Mouse (Mus musculus): Measurements from ENCODE around the gene Tmem62.
"Not testable (repeated sequence)": the region's sequence is repeated elsewhere in the genome, so short reads cannot be mapped to it uniquely, and the experiment has no call there.

Gene Tmem62

DNA sequence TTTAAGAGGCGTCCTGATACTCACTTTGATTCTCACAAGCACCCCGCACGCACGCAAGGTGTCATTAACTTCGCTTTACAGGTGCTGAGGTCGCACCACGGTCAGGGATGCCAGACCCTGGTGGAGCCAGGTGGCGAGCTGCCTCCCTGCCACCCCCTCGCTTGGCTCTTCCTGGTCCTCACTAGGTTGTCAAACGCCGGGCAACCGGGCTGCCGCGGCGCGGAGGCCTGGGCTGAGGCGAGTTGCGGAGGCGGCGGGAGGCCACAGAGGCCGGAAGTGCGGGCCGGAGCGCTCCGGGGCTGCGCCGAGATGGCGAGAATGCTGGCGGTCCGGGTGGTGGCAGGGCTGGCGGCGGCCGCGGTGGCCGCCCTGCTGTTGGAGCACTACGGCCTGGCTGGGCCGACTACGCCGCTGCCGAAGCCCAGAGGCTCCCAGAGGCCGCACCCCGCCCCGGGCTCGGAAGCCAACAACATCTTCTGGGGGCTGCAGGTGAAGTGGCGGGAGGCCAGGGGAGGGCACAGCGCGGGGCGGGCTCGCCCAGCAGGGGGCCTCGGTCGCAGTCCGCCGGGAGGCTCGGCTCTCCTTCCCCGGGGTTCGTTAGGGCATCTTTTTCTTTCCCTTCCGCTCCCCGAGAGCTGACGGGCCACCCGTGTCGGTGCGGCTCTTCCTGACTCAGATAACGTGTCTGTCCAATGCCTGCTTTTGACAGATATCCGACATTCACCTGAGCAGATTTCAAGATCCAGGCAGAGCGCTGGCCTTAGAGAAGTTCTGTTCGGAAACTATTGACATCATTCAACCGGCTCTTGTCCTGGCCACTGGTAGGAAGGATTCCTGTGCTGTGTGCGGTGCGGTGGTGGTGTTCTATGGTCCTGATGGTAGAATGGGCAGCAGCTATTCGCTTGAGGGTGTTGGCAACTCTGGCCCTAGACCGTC, at the start of gene Tmem62:
TSS of gene Tmem62 (plus strand) at position 28 of the 936 bp plus-strand sequence.
- DNase-seq (ENCODE audit: low spot score) = peak; percentile 76

- no peak for DNase-seq (ENCODE audit: low spot score)
These were observed 43.8 kb upstream of the Tmem62 start for GRCm38 (mm10) chr2:120933038-120933437.

DNA sequence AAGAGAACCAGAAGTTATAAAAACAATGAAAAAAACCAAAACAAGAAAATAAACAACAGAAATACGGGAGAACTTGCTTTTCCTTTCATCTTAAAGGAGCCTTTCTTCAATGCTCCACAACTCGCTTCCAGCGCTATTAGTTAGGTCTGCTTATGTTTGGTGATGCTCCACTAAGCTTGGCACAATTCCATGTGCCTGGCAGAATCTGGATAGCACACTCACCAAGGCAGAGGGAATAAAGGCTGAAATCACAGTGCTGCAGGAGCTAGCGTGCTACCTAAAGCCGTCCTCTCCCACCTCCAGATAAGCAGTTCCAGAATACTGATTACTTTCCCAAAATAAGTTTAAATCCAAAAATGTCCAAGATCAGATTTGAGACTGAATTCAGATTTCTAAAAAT, 25.6 kb upstream of the Tmem62 start:
- no peak for DNase-seq (ENCODE audit: low spot score)

GRCm38 (mm10) chr2:120952176-120952938, 24.5 kb upstream of the Tmem62 start:
- DNase-seq (ENCODE audit: low spot score) = no peak

- no peak for DNase-seq (ENCODE audit: low spot score)
These were observed 17.5 kb upstream of the Tmem62 start for GRCm38 (mm10) chr2:120959363-120959762.

DNA sequence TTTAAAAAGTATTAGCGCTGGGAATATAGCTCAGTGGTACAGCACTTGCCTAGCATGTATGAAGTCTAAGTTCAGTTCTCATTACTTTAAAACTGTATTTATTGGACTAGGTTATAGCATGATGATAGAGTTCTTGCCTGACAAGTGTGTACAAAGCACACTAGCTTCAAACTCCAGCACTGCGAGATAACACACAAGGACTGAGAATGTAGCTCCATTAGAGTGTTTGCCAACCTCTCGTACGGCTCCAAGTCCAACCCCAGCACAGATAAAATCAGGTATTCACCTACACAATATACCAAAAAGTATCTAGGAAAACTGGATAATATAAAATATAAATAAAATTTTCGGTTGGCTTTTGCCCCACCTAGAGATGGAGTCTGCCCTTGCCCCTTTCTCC, 17.0 kb upstream of the Tmem62 start:
- no peak for DNase-seq (ENCODE audit: low spot score)

DNA sequence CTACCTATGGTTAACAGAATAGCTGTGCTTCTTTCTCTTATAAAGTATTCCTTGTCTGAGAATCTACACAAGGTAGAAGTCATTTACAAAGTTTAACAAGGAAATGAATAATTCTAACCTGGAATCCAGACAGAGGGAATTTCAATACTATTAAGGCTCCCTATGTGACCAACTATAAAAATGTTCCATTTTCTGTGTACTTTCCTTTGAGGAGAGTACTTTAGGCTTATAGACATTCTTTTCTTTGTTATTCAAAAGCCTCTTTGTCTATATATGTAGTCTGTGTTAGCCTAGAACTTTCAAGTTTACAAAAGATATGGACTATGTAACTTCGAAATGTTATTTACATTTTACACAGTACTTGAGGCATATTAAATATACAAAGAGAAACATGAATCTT, 16.6 kb upstream of the Tmem62 start:
- DNase-seq (ENCODE audit: low spot score) = no peak

GRCm38 (mm10) chr2:120963110-120963509, 13.7 kb upstream of the Tmem62 start:
- DNase-seq (ENCODE audit: low spot score) = no peak

DNA sequence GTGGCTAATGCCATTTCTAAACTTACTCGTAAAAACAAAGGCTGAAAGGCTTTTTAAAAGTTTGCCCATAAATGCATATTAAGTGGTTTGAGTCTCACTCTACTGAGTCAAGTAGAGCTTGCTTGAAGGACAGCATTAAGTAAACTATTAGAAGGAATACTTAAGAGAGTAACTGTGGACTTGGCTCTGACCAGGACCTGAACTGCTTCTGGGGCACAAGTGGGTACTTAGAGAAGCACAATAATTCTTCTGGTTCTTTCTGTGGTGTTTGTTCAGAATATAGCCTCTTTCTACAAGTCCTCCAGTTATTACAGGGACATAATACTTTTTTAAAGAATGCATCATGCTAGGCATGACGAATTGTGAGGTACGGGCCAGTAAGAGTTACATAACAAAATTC, 11.3 kb upstream of the Tmem62 start:
- DNase-seq (ENCODE audit: low spot score) = no peak

DNA sequence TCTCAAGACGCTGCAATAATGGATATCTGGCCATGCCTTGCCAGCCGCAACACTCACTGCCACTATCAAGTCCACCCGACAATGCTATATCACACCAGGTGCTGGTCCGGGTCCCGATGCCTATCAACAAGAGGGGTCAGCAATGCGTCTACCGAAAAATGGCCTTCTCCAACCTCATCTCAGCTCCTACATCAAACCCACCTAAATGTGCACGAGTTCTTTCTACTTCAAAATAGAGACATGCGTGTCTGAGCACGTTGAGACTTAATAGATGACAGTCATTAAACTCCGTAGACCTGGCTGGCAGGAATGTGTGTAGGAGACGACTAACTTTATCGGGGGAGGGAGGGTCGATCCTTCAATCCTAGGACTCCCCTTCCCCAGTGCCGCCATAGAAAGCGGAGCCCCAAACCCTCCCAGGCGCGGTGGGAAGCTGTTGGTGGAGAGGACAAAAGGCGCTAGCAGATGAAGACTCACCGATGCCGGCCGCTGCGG, 6.7 kb upstream of the Tmem62 start:
- no peak for DNase-seq (ENCODE audit: low spot score)

DNA sequence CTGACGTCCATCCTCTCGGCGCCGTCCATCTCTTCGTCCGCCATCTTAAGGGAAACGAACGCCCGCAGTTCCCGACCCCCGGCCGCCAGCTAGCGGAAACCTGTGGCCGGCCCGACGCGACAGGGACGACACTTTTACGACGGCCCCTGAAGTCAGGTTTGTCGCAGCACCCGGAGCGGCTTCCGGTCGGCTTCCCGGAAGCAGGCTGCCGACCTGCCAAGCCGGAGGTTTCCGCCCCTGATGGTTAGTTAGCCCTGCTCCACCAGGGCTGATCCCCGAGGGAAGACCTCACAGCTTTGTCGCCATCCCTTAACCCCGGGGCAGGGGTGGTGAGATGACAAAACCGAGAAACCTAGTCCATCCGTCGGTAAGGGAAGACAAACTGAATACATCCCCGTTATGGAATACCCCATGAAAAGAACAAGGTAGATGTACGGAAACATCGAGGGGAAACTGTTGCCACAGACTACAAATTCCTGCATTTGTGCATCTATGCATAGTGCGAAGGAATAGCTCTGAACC, 6.2 kb upstream of the Tmem62 start, which contains the start of gene Ubr1:
TSS of gene Ubr1 (minus strand) at position 157 of the 522 bp plus-strand sequence.
- DNase-seq (ENCODE audit: low spot score) = peak; percentile 78

GRCm38 (mm10) chr2:120971766-120972165, 5.1 kb upstream of the Tmem62 start:
- no peak for DNase-seq (ENCODE audit: low spot score)

DNA sequence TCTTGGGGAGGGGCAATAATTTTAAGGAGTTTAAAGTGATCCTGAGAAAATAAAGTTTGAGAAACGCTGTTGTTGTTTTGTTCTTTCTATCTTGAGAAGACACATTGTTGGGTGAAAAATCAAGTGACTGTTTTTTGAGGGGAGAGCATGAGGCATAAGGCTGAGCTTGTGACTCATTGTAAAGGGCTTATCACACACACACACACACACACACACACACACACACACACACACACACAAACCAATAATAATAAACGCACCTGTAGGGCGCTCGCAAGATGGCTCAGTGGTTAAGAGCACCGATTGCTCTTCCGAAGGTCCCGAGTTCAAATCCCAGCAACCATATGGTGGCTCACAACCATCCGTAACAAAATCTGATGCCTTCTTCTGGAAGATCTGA, 4.6 kb upstream of the Tmem62 start:
- not testable (repeated sequence) for DNase-seq (ENCODE audit: low spot score)

DNA sequence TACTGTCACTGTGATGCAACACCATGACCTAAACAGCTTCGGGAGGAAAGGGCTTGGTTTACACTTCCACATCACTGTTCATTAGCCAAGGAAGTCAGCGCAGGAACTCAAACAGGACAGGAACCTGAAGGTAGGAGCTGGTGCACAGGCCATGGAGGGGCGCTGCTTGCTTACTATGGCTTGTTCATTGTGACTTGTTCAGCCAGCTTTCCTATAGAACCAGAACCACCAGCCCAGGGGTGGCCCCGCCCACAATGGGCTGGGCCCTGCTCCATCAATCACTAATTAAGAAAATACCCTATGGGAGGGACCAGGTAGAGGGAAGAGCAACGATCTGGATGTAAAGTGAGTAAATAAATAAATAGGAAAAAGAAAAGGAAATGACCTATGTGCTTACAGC, 3.9 kb upstream of the Tmem62 start:
- no peak for DNase-seq (ENCODE audit: low spot score)

DNA sequence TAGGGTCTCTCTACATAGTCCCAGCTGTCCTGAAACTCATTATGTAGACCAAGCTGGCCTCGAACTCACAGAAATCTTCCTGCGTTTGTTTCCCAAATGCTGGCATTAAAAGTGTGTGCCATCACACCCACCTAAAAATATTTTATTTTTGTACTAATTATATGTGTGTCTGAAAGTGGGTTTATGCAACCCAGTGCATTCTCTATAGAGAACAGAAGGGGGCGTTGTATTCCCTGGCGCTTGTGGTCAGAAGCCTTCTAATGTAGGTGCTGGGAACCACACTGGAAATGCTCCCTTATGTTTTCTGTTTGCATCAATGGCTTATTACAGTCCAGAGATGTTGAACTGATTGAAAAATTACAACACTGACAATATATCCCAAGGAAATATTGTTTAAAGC, 509 bp upstream of the Tmem62 start:
- no peak for DNase-seq (ENCODE audit: low spot score)

DNA sequence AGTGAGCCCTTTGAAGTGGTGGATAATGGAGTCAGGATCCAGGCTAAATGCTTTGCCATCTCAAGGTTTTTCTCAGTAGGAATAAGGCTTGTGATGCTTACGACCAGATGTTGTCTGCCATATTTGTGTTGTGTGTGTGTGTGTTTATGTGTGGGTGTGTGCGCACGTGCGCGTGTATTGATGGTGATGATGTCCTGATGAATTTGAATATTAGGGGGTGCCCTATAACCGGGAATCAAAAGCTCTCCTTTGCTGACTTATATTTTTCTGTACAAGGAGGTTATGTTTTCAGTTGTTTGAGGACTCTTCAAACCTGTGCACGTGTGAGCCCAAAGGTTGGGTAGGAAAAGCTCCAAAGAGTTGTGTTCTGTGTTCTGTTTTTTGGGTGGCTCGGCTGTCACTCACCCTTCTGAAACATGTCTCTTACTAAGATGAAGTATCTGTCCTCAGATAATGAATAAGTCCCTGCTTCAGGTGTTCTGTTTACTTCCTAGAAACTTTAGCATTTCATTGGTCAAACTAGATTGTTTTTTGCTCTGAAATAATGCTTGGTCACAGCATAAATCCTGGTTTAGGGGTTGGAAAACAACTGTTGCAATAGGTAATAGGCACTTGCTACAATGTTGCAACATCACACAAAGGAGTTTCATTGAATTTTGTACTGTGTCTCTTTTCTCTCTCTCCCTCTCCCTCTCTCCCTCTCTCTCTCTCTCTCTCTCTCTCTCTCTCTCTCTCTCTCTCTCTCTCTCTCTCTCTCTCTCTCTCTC, 1.3 kb downstream of the Tmem62 start:
- no peak for DNase-seq (ENCODE audit: low spot score)

DNA sequence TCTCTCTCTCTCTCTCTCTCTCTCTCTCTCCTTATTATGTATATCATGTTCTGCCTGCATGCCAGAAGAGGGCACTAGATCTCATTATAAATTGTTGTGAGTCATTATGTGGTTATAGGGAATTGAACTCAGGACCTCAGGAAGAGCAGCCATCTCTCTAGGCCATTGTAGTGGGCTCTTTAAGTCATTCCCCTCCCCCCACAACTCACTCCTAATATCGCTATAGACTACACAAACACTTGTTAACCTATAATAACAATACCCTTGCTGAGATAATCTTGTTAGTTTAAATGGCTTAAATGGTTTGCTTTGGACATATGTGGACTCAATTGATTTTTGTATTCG, 1.8 kb downstream of the Tmem62 start:
- DNase-seq (ENCODE audit: low spot score) = no peak

- DNase-seq (ENCODE audit: low spot score) = no peak
These were observed 3.0 kb downstream of the Tmem62 start for GRCm38 (mm10) chr2:120979819-120980218.

GRCm38 (mm10) chr2:120980861-120981260, 4.0 kb downstream of the Tmem62 start:
- DNase-seq (ENCODE audit: low spot score) = no peak

DNA sequence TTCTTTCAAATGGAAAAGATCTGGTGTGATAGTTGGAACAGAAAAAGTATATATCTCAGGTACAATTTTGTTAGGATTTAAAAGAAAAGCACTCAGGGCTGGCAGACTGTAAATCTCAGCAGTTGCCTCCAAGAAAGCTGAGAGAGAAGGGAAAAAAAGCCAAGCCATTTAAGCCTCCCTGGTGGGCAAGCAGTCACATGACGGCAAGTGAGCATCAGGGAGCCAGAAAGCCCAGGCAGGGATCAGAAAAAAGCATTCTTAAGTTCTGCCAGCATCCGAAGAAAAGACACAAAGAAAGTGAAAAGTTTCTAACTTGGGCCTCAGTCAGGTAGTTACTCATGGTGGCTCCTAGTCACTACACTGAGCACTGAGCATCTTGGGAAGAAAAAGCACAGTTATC, 6.8 kb downstream of the Tmem62 start:
- DNase-seq (ENCODE audit: low spot score) = no peak

DNA sequence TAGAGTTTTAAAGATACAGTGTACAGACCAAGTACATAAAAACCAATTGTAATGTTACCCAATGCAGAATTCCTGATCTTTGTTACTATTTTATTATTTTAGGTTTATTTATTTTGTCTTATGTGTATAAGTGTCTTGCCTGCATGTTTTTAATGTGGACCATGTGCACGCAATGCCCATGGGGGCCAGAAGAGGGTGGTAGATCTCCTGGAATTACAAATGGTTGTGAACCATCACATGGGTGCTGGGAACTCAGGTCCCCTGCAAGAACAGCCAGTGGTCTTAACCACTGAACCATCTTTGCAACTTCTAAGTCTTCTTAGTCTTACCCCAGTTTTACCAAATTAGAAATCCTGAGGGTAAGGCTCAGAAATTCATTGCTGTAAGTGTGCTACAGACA, 8.4 kb downstream of the Tmem62 start:
- no peak for DNase-seq (ENCODE audit: low spot score)

- DNase-seq (ENCODE audit: low spot score) = no peak
These were observed 14.4 kb downstream of the Tmem62 start for GRCm38 (mm10) chr2:120991196-120991595.
